Mouse (Mus musculus) olfactory bulb, adult 2 months (tissue): ENCODE data around the gene Lsamp. TPM values are rescaled to one million over a fixed set of nuclear protein-coding genes. Genes with fewer than 3 reads are reported as not detected.

ENCODE experiments used
- H3K27ac ChIP-seq: fragments of 200-500 bp; 2 replicates; pipeline ENCODE4 v1.5.1; 2012; ENCODE audit warnings: low read depth, low read length; ENCODE audit not compliant: insufficient read depth
- H3K4me1 ChIP-seq: fragments of 200-500 bp; 2 replicates; pipeline ENCODE4 v1.6.1; 2012; ENCODE audit warnings: low read length; ENCODE audit not compliant: control insufficient read depth, insufficient read depth
- H3K4me3 ChIP-seq: fragments of 200-500 bp; 2 replicates; pipeline ENCODE4 v1.5.1; 2012; ENCODE audit warnings: mild to moderate bottlenecking, low read depth, low read length, moderate library complexity; ENCODE audit not compliant: insufficient read depth
- CTCF ChIP-seq: fragments of 200-500 bp; IDR thresholded peaks from 2 replicates; pipeline ENCODE4 v1.5.1; 2012; ENCODE audit warnings: low read depth, mild to moderate bottlenecking, low read length, moderate library complexity; ENCODE audit not compliant: insufficient read depth
- POLR2A ChIP-seq: fragments of 200-500 bp; IDR thresholded peaks from 2 replicates; pipeline ENCODE4 v1.6.1; 2012; ENCODE audit warnings: mild to moderate bottlenecking, low read depth, low read length, moderate library complexity; ENCODE audit not compliant: insufficient read depth
- WGBS: fragments of 180-500 bp; shearing (Covaris S2); methylation state at CpG from one replicate; pipeline ENCODE4 v1.1.7; 2018; 5-methylcytosine and 5-hydroxymethylcytosine counted together
- polyA plus RNA-seq: library from polyadenylated mRNA; stranded (reverse); fragments of >200 nt; gene quantifications from 2 replicates; pipeline ENCODE4 v1.2.4, GENCODE M21; 2012; ENCODE audit warnings: low replicate concordance; ENCODE audit not compliant: missing spikeins, insufficient read depth, insufficient read length

Lsamp gene
- polyA plus RNA-seq, 1 experiment, result 34.4 TPM

DNA sequence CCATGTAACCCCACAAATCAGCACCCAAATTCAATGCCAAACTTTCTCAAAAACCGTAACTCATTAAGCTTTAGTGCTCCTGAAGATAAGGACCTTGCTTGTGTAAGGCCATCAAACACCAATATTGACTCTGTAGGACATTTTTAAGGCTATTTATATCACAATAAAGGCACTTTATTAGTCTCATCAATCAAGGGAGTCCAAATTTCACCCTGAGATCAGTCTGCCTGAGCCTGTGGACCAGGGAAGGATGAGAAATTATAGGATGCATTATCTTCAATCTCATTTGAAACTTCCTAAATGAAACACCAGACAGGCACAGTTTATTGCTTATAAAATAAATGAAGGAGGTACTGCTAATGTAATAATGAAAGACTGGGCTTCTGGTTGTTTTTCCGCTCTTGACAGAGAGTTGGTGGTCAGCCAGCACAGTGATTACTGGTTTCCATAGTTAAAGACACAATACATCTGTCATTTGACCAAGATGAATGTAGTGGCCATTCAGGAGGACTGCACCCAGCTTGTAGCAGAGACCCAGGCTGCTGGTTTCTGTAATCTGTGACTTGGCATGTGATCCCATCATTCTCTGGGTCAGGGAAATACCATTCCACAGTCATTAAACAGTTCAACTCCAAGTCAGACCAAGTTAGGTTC is 1855.7 kb downstream of the Lsamp start:
- TF ChIP-seq POLR2A (no peak), CTCF (no peak)
- Histone ChIP-seq H3K4me3 (no peak overlapping the region), H3K27ac (no peak overlapping the region), H3K4me1 (no peaks in the 10 kb centered on the region)
- 76% methylated on average over 2 of the region's 2 CpGs for WGBS

DNA sequence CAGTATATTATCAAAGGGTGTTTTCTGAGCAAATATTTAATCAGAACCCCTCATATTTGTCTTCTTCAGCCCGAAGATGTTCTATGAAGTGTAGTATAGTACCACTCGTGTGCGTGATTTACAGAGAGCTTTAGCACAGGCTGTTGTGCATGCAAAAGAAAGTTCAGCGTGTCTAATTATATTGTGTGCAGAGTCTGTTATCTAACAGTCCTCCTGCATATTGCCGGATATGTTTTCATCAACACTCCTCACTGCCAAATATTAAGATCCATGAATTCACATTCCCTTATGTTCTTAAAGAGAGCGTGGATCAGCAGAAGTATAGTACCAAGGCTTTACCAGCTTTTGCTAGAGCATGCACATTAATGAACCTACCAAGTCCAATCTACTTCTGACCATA is 1862.7 kb downstream of the Lsamp start:
- no peaks in the 10 kb centered on the region for H3K4me1 ChIP-seq
- no peak overlapping the region for H3K4me3 ChIP-seq
- TF ChIP-seq POLR2A (no peak), CTCF (no peak)
- no peak overlapping the region for H3K27ac ChIP-seq
- 78% methylated on average over 6 of the region's 6 CpGs for WGBS

DNA sequence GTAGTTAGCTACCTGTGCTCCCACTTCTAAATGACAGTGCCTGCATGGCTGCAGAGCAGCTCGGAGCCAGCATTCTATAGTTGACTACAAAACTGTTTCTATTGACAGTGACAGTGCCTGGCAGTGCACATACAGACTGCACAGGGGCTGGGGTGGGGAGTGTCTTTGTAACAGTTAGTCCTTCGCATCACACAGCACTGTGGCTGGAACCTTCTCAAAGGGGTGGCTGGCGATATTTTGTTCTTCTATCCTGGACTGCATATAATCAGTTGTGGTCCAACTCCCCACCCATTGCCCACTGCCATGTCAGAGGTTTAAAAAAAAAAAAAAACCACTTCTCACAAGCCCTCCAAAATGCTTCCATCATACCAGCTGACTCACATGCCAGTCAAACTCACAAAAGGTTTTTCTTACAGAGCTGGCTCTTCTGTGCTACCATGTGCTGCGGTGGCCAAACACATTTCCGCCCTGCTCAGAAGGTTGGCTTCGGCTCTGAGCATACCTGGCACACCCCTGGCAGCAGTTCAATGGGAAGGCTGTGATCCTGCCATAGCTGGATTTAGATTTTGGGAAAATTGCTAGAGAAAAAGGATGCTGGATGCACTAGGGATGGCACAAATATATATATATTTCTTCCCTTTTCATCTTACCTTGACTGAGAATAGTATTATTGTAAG is 1887.9 kb downstream of the Lsamp start:
- WGBS, result 56% methylated on average over 6 of the region's 6 CpGs
- no peaks in the 10 kb centered on the region for H3K4me1 ChIP-seq
- H3K27ac ChIP-seq, result no peak overlapping the region
- TF ChIP-seq CTCF, result no peak
- TF ChIP-seq POLR2A, result no peak
- H3K4me3 ChIP-seq, result no peak overlapping the region

DNA sequence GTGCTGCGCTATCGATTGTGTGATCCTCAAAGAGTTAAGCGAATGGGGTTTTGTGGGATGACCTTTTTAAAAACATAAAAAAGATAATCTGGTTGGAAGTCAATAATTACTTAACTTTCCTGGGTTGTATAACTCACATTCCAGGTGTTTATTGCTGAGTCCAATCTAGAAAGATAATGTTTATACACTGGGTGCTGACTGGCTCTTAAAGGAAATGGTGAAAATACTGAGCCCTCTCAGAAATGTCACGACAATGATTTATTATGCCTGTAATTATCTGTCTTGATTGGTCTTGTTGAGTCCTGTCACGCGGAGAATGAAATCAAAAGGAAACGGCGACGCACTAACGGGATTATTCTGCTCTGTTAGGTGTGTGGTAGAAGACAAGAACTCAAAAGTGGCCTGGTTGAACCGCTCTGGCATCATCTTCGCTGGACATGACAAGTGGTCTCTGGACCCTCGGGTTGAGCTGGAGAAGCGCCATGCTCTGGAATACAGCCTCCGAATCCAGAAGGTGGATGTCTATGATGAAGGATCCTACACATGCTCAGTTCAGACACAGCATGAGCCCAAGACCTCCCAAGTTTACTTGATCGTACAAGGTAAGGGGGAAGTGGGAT is 1904.5 kb downstream of the Lsamp start:
- no peak overlapping the region for H3K27ac ChIP-seq
- no peak overlapping the region for H3K4me3 ChIP-seq
- WGBS, result 81% methylated on average over 16 of the region's 16 CpGs
- TF ChIP-seq POLR2A, result no peak
- TF ChIP-seq CTCF, result no peak
- no peaks in the 10 kb centered on the region for H3K4me1 ChIP-seq

DNA sequence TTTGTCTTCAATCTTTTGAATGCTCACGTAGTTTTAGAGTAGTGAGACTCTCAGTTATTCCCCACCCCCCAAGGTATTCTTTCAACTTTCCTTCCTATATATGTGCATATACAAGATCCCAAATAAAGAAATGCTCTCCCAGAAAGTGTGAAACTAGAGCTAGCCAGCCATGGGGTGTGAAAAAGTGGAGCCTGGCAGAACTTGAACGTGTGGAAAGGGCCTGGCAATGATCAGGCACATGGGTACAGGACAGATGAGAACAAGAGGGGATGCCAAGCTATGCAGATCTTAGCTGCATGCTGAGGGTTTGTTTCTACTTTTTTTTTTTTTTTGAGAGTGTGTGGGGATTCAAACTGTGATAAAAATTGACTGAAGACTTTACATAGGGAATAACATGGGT is 1916.6 kb downstream of the Lsamp start:
- no peak for TF ChIP-seq CTCF
- no peak for TF ChIP-seq POLR2A
- no peak overlapping the region for H3K4me3 ChIP-seq
- H3K4me1 ChIP-seq, result no peaks in the 10 kb centered on the region
- H3K27ac ChIP-seq, result no peak overlapping the region
- WGBS, result 52% methylated on average over 2 of the region's 2 CpGs

DNA sequence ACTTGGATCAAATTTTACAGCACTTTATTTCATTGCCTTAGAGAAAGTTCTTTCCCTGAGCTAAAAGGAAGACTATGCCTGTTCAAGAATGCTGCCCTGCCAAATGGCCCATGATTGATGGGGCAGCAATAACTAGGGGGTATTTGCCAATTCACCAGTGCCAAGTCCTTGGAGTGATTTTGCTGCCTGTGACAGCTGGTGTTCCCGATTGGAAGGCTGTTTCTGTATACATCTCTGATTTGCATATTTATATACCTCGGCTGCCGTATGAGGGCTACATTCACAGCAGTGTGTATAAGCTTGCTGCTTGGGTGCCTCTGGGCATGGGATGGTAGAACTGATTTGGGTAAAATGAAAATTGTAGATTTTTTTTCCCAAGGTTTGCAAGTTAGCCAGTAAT is 1919.5 kb downstream of the Lsamp start:
- no peak overlapping the region for H3K4me3 ChIP-seq
- TF ChIP-seq POLR2A (no peak), CTCF (no peak)
- no peaks in the 10 kb centered on the region for H3K4me1 ChIP-seq
- WGBS, result 63% methylated on average over 3 of the region's 3 CpGs
- no peak overlapping the region for H3K27ac ChIP-seq

DNA sequence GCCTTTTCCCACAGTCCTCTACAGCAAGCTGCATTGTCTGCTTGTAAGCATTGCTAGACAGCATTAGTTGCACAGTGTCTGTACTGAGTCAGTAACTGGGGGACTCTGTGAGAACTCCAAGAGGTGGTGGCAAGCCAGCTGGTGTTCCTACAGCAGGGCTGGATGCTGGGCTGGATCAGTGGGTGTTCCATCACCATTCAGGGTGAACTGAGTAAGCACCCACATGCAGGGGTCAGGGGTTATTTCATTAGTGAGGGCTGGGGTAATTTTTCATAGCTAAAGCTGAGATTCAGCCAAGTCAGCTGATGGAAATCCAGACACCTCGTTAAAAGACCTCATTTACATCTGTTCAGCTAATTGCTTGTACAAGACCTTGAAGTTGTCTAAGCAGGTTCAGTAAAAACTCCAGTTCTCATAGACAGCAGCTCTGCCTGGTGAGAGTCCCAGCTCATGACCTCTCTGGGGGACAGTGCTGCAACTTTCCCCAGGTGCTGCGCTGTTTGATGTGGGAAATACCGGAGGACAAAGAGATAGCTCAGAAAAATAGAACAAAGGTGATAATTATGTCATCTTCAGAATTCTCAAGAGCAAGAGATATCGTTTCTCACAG is 1928.5 kb downstream of the Lsamp start:
- Histone ChIP-seq H3K4me3 (no peak overlapping the region), H3K27ac (no peak overlapping the region), H3K4me1 (no peaks in the 10 kb centered on the region)
- no peak for TF ChIP-seq POLR2A
- no peak for TF ChIP-seq CTCF
- WGBS, result 43% methylated on average over 4 of the region's 4 CpGs

DNA sequence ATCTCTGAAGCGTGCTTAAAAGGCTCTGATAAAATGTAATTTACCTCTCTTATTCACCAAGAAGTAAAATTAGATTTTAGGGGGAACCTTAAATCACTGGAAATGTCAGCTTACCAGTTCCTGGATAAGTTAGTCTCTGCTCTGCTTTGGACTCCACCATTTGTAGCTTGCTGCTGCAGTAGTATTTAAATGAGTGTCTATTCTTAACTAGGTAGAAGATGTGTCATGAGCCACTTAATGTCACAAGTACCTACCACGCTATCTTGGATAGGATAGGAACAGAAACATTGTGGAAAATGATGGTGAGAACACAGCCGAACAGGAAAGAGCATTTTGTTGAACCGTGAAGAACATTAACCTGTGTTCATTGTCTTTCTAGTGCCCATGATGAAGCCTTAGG is 1929.2 kb downstream of the Lsamp start:
- Histone ChIP-seq H3K27ac (no peak overlapping the region), H3K4me3 (no peak overlapping the region), H3K4me1 (no peaks in the 10 kb centered on the region)
- no peak for TF ChIP-seq CTCF
- no peak for TF ChIP-seq POLR2A
- WGBS, result 80% methylated on average over 4 of the region's 4 CpGs

DNA sequence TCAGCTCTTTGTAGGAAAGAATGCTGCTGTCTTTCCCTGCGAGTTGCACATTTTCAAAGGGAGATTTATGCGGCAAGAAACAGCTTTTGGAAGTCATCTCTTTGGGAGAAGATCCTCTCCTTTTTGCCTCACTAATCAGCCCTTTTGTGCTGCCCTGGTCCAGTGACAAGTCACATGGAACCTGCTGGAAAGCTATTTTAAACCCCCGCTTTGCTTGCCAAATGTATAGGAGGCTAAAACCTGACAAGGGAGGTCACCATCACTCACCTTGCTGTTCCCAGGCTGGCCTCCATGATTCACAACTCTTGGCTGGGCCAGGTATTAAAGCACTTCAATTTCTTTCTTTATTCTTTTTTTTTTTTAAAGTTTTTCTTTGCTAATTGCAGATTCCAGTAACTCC is 1932.2 kb downstream of the Lsamp start:
- 82% methylated on average over 3 of the region's 3 CpGs for WGBS

More for the DNA sequence above, 1932.2 kb downstream of the Lsamp start:
- TF ChIP-seq POLR2A (no peak), CTCF (no peak)
- no peak overlapping the region for H3K4me3 ChIP-seq
- no peaks in the 10 kb centered on the region for H3K4me1 ChIP-seq
- H3K27ac ChIP-seq, result no peak overlapping the region
